Mouse (Mus musculus) frontal cortex, postnatal 14 days (tissue): ENCODE measurements around the gene Fgd5.
"Not testable (repeated sequence)": the region's sequence is repeated elsewhere in the genome, so short reads cannot be mapped to it uniquely, and the experiment has no call there.

Experiments
- DNase-seq, 2 experiments: peaks; one replicate each; pipeline ENCODE4 v3.0.0; 2022; ENCODE audit warnings: low spot score in 2 of 2

Fgd5 gene

GRCm38 (mm10) chr6:91978371-91979300 lies at the start of gene Fgd5:
Gene Fgd5 (plus strand): TSS chr6:91978878.
- no peak for DNase-seq

- no peak for DNase-seq
These were observed 47.4 kb upstream of the Fgd5 start for GRCm38 (mm10) chr6:91931231-91931630.

- DNase-seq = no peak
These were observed 40.2 kb upstream of the Fgd5 start for GRCm38 (mm10) chr6:91938491-91938890.

- DNase-seq = no peak
These were observed 30.3 kb upstream of the Fgd5 start for GRCm38 (mm10) chr6:91948426-91948825.

GRCm38 (mm10) chr6:91958015-91958414 lies 20.7 kb upstream of the Fgd5 start:
- DNase-seq = not testable (repeated sequence)

GRCm38 (mm10) chr6:91960028-91960811 lies 18.5 kb upstream of the Fgd5 start:
- DNase-seq = no peak

- DNase-seq = no peak
These were observed 15.2 kb upstream of the Fgd5 start for GRCm38 (mm10) chr6:91963429-91963828.

- DNase-seq = no peak
These were observed 13.6 kb upstream of the Fgd5 start for GRCm38 (mm10) chr6:91965060-91965459.

GRCm38 (mm10) chr6:91966006-91966405 lies 12.7 kb upstream of the Fgd5 start:
- no peak for DNase-seq

GRCm38 (mm10) chr6:91972201-91972646 lies 6.5 kb upstream of the Fgd5 start:
- DNase-seq = peak in 1 of 2 experiments; percentile 13

- no peak for DNase-seq
These were observed 4.7 kb upstream of the Fgd5 start for GRCm38 (mm10) chr6:91973972-91974371.

GRCm38 (mm10) chr6:91979301-91979996 lies 771 bp downstream of the Fgd5 start:
- no peak for DNase-seq

- no peak for DNase-seq
These were observed 1.3 kb downstream of the Fgd5 start for GRCm38 (mm10) chr6:91980011-91980410.

- DNase-seq = no peak
These were observed 11.4 kb downstream of the Fgd5 start for GRCm38 (mm10) chr6:91990101-91990500.

GRCm38 (mm10) chr6:91992823-91993222 lies 14.1 kb downstream of the Fgd5 start:
- no peak for DNase-seq

- DNase-seq = no peak
These were observed 15.3 kb downstream of the Fgd5 start for GRCm38 (mm10) chr6:91993795-91994505.

GRCm38 (mm10) chr6:91996072-91996471 lies 17.4 kb downstream of the Fgd5 start:
- no peak for DNase-seq

GRCm38 (mm10) chr6:92002558-92003285 lies 24.0 kb downstream of the Fgd5 start:
- no peak for DNase-seq

GRCm38 (mm10) chr6:92003646-92004045 lies 25.0 kb downstream of the Fgd5 start:
- no peak for DNase-seq

- no peak for DNase-seq
These were observed 25.6 kb downstream of the Fgd5 start for GRCm38 (mm10) chr6:92004137-92004805.
